Mouse (Mus musculus) splenic B cell, adult 2 months (primary cell): Measurements from ENCODE around the gene Mob1a.
A peak's percentile ranks its signal among the peaks of the same experiment; 100 is the strongest.

Experiments used
- DNase-seq: peaks from one replicate; pipeline ENCODE4 v3.0.0-alpha.2; 2011; ENCODE audit warnings: low read depth, low spot score
- H3K27me3 ChIP-seq: 2 replicates; pipeline ENCODE4 v1.6.1; 2012; ENCODE audit warnings: mild to moderate bottlenecking, low read length, moderate library complexity, mixed read lengths; ENCODE audit not compliant: control insufficient read depth, poor library complexity, insufficient read depth, severe bottlenecking
- H3K36me3 ChIP-seq: 2 replicates; pipeline ENCODE4 v1.6.1; 2012; ENCODE audit warnings: mild to moderate bottlenecking, low read length, moderate library complexity, mixed read lengths; ENCODE audit not compliant: control insufficient read depth, poor library complexity, insufficient read depth, severe bottlenecking

The Mob1a gene

GRCm38 (mm10) chr6:83325525-83326393 is at the start of gene Mob1a, which contains the start of gene Mthfd2:
Gene Mob1a, plus strand, starts transcription at chr6:83326016.
Gene Mthfd2, minus strand, starts transcription at chr6:83325908.
- Histone ChIP-seq H3K36me3 (peaks cover 13% of the 10 kb centered on the region), H3K27me3 (no peaks in the 10 kb centered on the region)
- peak; percentile 98 for DNase-seq

- no peak for DNase-seq
- no peaks in the 10 kb centered on the region for H3K36me3 ChIP-seq
- no peaks in the 10 kb centered on the region for H3K27me3 ChIP-seq
These were observed 48.7 kb upstream of the Mob1a start for GRCm38 (mm10) chr6:83277151-83277550.

GRCm38 (mm10) chr6:83278881-83279280 is 46.9 kb upstream of the Mob1a start:
- H3K27me3 ChIP-seq = no peaks in the 10 kb centered on the region
- no peaks in the 10 kb centered on the region for H3K36me3 ChIP-seq
- peak; percentile 56 for DNase-seq

- H3K27me3 ChIP-seq = no peaks in the 10 kb centered on the region
- H3K36me3 ChIP-seq = no peaks in the 10 kb centered on the region
- peak; percentile 37 for DNase-seq
These were observed 45.4 kb upstream of the Mob1a start for GRCm38 (mm10) chr6:83280256-83280955.

- H3K27me3 ChIP-seq = no peaks in the 10 kb centered on the region
These were observed 25.2 kb upstream of the Mob1a start for GRCm38 (mm10) chr6:83300447-83301229.

GRCm38 (mm10) chr6:83301294-83301693 is 24.5 kb upstream of the Mob1a start:
- no peak for DNase-seq
- Histone ChIP-seq H3K27me3 (no peaks in the 10 kb centered on the region), H3K36me3 (no peaks in the 10 kb centered on the region)

More at GRCm38 (mm10) chr6:83300447-83301229, 25.2 kb upstream of the Mob1a start:
- DNase-seq = no peak
- H3K36me3 ChIP-seq = no peaks in the 10 kb centered on the region

- Histone ChIP-seq H3K27me3 (no peaks in the 10 kb centered on the region), H3K36me3 (no peaks in the 10 kb centered on the region)
- no peak for DNase-seq
These were observed 23.6 kb upstream of the Mob1a start for GRCm38 (mm10) chr6:83302264-83302663.

- H3K36me3 ChIP-seq = no peaks in the 10 kb centered on the region
- peak; percentile 60 for DNase-seq
- H3K27me3 ChIP-seq = no peaks in the 10 kb centered on the region
These were observed 16.8 kb upstream of the Mob1a start for GRCm38 (mm10) chr6:83309017-83309416.

GRCm38 (mm10) chr6:83311206-83311605 is 14.6 kb upstream of the Mob1a start:
- DNase-seq = no peak
- Histone ChIP-seq H3K27me3 (no peaks in the 10 kb centered on the region), H3K36me3 (no peaks in the 10 kb centered on the region)

GRCm38 (mm10) chr6:83312021-83312420 is 13.8 kb upstream of the Mob1a start:
- DNase-seq = no peak
- no peaks in the 10 kb centered on the region for H3K36me3 ChIP-seq
- H3K27me3 ChIP-seq = no peaks in the 10 kb centered on the region

GRCm38 (mm10) chr6:83312514-83312913 is 13.3 kb upstream of the Mob1a start:
- no peaks in the 10 kb centered on the region for H3K27me3 ChIP-seq
- no peak for DNase-seq

GRCm38 (mm10) chr6:83315293-83315692 is 10.5 kb upstream of the Mob1a start:
- Histone ChIP-seq H3K36me3 (no peaks in the 10 kb centered on the region), H3K27me3 (no peaks in the 10 kb centered on the region)
- no peak for DNase-seq

More at GRCm38 (mm10) chr6:83312514-83312913, 13.3 kb upstream of the Mob1a start:
- H3K36me3 ChIP-seq = no peaks in the 10 kb centered on the region

- Histone ChIP-seq H3K27me3 (no peaks in the 10 kb centered on the region), H3K36me3 (no peaks in the 10 kb centered on the region)
- DNase-seq = no peak
These were observed 9.8 kb upstream of the Mob1a start for GRCm38 (mm10) chr6:83316022-83316421.

- H3K36me3 ChIP-seq = no peaks in the 10 kb centered on the region
- no peaks in the 10 kb centered on the region for H3K27me3 ChIP-seq
- peak; percentile 91 for DNase-seq
These were observed 8.6 kb upstream of the Mob1a start for GRCm38 (mm10) chr6:83317108-83317741.
